Mouse (Mus musculus): ENCODE measurements around the gene Cryl1.

Cryl1 gene

GRCm38 (mm10) chr14:57235276-57235675 is 163.1 kb downstream of the Cryl1 start:
- no peak for ATAC-seq (ENCODE audit: low TSS enrichment)

GRCm38 (mm10) chr14:57234711-57235110 is 163.6 kb downstream of the Cryl1 start:
- no peak for ATAC-seq (ENCODE audit: low TSS enrichment)

DNA sequence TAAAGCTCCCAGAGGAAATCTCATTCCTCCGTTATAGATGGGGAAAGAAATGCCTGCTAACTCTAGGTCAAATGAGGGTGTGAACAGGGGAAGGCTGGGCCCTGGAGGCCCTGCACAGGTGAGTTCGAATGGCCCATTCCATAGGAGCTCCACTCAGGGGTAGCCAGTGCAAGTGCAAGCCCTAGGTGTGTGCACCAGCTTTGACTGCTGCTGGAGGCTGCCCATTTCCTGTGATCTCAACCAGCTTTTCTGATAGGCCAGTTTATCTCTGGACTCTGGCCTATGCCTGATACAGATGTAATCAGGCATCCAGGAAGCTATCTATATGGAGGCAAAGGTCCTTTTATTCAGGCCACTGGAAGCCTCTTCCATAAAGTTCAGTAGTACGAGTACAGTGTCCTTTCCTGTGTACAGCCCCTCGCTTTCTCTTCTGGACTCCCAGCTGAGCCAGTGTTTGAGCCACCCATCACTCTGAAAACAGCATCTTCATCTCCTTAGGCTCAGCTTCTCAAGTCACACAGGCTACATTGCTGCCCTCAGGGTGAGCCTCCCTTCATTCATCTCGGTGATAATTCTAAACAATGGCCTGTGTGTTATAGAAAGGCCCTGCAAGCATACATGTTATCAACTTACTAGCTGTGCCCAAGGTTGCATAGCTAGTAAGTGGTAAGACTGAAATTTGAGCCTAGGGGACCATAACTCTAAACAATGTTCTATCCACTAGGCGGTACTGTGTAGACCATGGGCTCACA is 167.9 kb downstream of the Cryl1 start:
- ATAC-seq (ENCODE audit: low TSS enrichment), result no peak

All from frontal cortex, adult (tissue).